9 mouse cellular contexts compared by ENCODE assay signal in the genomic region with DNA sequence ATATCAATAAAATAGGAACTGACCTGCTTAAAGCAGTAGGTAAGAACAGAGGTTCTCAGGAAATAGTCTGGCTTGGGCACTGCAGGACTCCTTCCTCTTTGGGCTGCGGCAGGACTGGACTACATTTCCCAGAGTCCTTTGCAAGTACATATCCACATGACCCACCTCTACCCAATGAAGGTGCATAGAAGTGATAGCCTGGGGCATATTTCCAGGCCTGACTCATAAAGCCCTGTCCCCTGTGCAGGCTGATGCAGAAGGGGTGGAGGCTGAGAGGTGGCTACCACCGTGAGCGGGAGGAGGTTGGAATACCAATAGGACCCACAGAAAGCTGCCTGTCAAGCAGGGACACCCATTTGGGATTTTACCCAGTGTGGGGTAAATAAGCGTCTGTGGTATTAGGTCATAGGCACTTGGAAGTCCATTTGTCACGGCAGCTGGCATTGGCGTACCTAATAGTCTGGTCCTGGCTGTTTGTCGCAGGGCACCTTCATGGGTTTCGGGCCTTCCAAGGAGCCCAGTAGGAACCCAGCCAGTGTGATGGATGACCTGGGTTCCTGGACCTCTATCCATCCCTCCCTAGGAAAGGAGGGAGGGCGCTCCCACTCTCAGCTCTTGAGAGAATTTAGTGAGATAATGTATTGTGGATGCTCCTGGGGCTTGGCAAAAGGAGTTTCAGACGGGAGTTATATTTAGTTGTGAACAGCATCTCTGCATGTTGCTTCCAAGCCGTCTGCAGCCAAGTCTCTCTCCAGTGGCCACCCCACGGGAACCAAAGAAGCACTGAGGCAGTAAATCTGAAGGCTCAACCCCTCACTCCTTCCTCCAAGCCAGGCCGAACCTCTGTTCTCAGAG.
DNase-seq lines count a peak whose midpoint lies in the region; ATAC-seq and TF ChIP-seq lines count a peak whose summit lies in the region.
"Had no signal": no experiment of that assay in that cellular context is flagged by ENCODE, and none has a peak within 500 bp of the region (broad histone marks: within the 10 kb centered on the region; RNA-seq: fewer than 3 reads in every experiment).

No protein-coding gene starts in this region.

- H3K4me3 ChIP-seq in forebrain, embryonic 10.5 days: no peak overlapping the region
- no peak overlapping the region for H3K4me3 ChIP-seq in heart, embryonic 14.5 days (ENCODE audit: control insufficient read depth in 1 of 2, insufficient read depth in 1 of 2, low read depth in 1 of 2, low read length in 2 of 2)
- H3K4me3 ChIP-seq in kidney, embryonic 16.5 days (ENCODE audit: low read length): no peak overlapping the region
- no peak overlapping the region for H3K4me3 ChIP-seq in limb, embryonic 14.5 days (replicated peaks; ENCODE audit: low read length)
- peak overlapping the region; percentile 13; the same call in 1 of the 2 replicates for H3K4me3 ChIP-seq in midbrain, postnatal 0 days (ENCODE audit: low read depth, low read length)
- H3K4me3 ChIP-seq: megakaryocyte, embryonic 14.5 days had no signal

- H3K36me3 ChIP-seq in forebrain, embryonic 10.5 days (replicated peaks): no peaks in the 10 kb centered on the region
- H3K36me3 ChIP-seq in heart, embryonic 14.5 days (ENCODE audit: control insufficient read depth, insufficient read depth, low read length): no peaks in the 10 kb centered on the region
- H3K36me3 ChIP-seq in kidney, embryonic 16.5 days (ENCODE audit: insufficient read depth, low read length): no peaks in the 10 kb centered on the region
- H3K36me3 ChIP-seq in limb, embryonic 14.5 days (ENCODE audit: control insufficient read depth, insufficient read depth, low read length): no peaks in the 10 kb centered on the region
- H3K36me3 ChIP-seq in midbrain, postnatal 0 days (ENCODE audit: insufficient read depth, low read length): no peaks in the 10 kb centered on the region

- peaks cover 12% of the 10 kb centered on the region; the same call in 1 of the 2 replicates for H3K4me1 ChIP-seq in forebrain, embryonic 10.5 days
- H3K4me1 ChIP-seq in heart, embryonic 14.5 days (ENCODE audit: control insufficient read depth in 2 of 2, insufficient read depth in 2 of 2, low read length in 2 of 2): no peaks in the 10 kb centered on the region; a peak in 1 of 4 replicates
- H3K4me1 ChIP-seq in kidney, embryonic 16.5 days (ENCODE audit: insufficient read depth, low read length): no peaks in the 10 kb centered on the region
- H3K4me1 ChIP-seq in limb, embryonic 14.5 days (ENCODE audit: control insufficient read depth, insufficient read depth, low read length): peaks cover 6% of the 10 kb centered on the region
- 0 out of 2 replicates have a peak, but pooled peaks cover 4% of the 10 kb centered on the region for H3K4me1 ChIP-seq in midbrain, postnatal 0 days (ENCODE audit: insufficient read depth, low read length)

- no peaks in the 10 kb centered on the region for H3K27me3 ChIP-seq in forebrain, embryonic 10.5 days (ENCODE audit: poor library complexity, severe bottlenecking)
- no peaks in the 10 kb centered on the region for H3K27me3 ChIP-seq in heart, embryonic 14.5 days (ENCODE audit: control insufficient read depth, insufficient read depth, low read length)
- no peaks in the 10 kb centered on the region for H3K27me3 ChIP-seq in kidney, embryonic 16.5 days (ENCODE audit: insufficient read depth, low read length)
- no peaks in the 10 kb centered on the region for H3K27me3 ChIP-seq in limb, embryonic 14.5 days (ENCODE audit: control insufficient read depth, insufficient read depth, low read length)
- H3K27me3 ChIP-seq in midbrain, postnatal 0 days (ENCODE audit: insufficient read depth, low read length): no peaks in the 10 kb centered on the region; the same call in 1 of the 2 replicates

- TF ChIP-seq CTCF in midbrain, postnatal 0 days (IDR thresholded peaks at IDR 0.05): no peak

- H3K9me3 ChIP-seq in forebrain, embryonic 10.5 days: no peaks in the 10 kb centered on the region
- H3K9me3 ChIP-seq in heart, embryonic 14.5 days (ENCODE audit: control insufficient read depth, low read length): no peaks in the 10 kb centered on the region
- H3K9me3 ChIP-seq in kidney, embryonic 16.5 days (ENCODE audit: low read length): 0 out of 2 replicates have a peak, but pooled peaks cover 2% of the 10 kb centered on the region
- no peaks in the 10 kb centered on the region for H3K9me3 ChIP-seq in limb, embryonic 14.5 days (ENCODE audit: control insufficient read depth, low read length)
- H3K9me3 ChIP-seq in midbrain, postnatal 0 days (ENCODE audit: low read length): no peaks in the 10 kb centered on the region

- H3K27ac ChIP-seq in forebrain, embryonic 10.5 days: no peak overlapping the region
- no peak overlapping the region for H3K27ac ChIP-seq in heart, embryonic 14.5 days (replicated peaks in 1 of 2; ENCODE audit: control insufficient read depth in 1 of 2, insufficient read depth in 1 of 2, low read depth in 2 of 2, low read length in 2 of 2)
- no peak overlapping the region for H3K27ac ChIP-seq in kidney, embryonic 16.5 days (ENCODE audit: low read length)
- peak overlapping the region; percentile 28; the same call in 1 of the 2 replicates for H3K27ac ChIP-seq in limb, embryonic 14.5 days (replicated peaks; ENCODE audit: low read depth, low read length)
- no peak overlapping the region for H3K27ac ChIP-seq in midbrain, postnatal 0 days (ENCODE audit: low read depth, low read length)

- DNase-seq in ES-CJ7 (ENCODE audit: low read depth, low spot score): peak; percentile 94
- peak; percentile 53 for DNase-seq in c-Kit-negative CD71-positive TER-119-positive erythroid progenitor cells, embryonic 14.5 days (ENCODE audit: low read depth, low spot score)
- DNase-seq in forebrain, embryonic 10.5 days (ENCODE audit: extremely low spot score, low spot score): peak; percentile 53
- DNase-seq in limb, embryonic 14.5 days (ENCODE audit: low spot score): peak; percentile 92
- DNase-seq in midbrain, postnatal 0 days (ENCODE audit: low spot score): peak; percentile 93
- DNase-seq in thymus, postnatal 0 days (ENCODE audit: low spot score): peak; percentile 61

- ATAC-seq in heart, embryonic 14.5 days (ENCODE audit: insufficient number of reproducible peaks, insufficient read depth, low FRiP score, low read depth): peak; percentile 88
- peak; percentile 93 for ATAC-seq in kidney, embryonic 16.5 days (ENCODE audit: low FRiP score, low TSS enrichment)
- peak; percentile 98 for ATAC-seq in limb, embryonic 14.5 days (ENCODE audit: low FRiP score, low read depth)
- ATAC-seq in midbrain, postnatal 0 days (ENCODE audit: low FRiP score): peak; percentile 94

- no peak overlapping the region for H3K4me2 ChIP-seq in heart, embryonic 14.5 days (ENCODE audit: low read length)
- H3K4me2 ChIP-seq in kidney, embryonic 16.5 days (replicated peaks; ENCODE audit: low read depth, low read length): no peak overlapping the region
- no peak overlapping the region; the same call in 1 of the 2 replicates for H3K4me2 ChIP-seq in limb, embryonic 14.5 days (replicated peaks; ENCODE audit: low read depth, low read length, severe bottlenecking)
- peak overlapping the region; percentile 44; the same call in 1 of the 2 replicates for H3K4me2 ChIP-seq in midbrain, postnatal 0 days (ENCODE audit: low read depth, low read length, poor library complexity, severe bottlenecking)

- TF ChIP-seq POLR2A in limb, embryonic 14.5 days (IDR thresholded peaks at IDR 0.05; ENCODE audit: borderline replicate concordance, extremely low read depth, insufficient read depth, insufficient read length): no peak

- no peak overlapping the region for H3K9ac ChIP-seq in heart, embryonic 14.5 days (ENCODE audit: low read length)
- no peak overlapping the region for H3K9ac ChIP-seq in kidney, embryonic 16.5 days (replicated peaks; ENCODE audit: low read length)
- no peak overlapping the region for H3K9ac ChIP-seq in limb, embryonic 14.5 days (ENCODE audit: low read depth, low read length, severe bottlenecking)
- H3K9ac ChIP-seq in midbrain, postnatal 0 days (replicated peaks; ENCODE audit: low read length, poor library complexity, severe bottlenecking): no peak overlapping the region

- WGBS in forebrain, embryonic 10.5 days: 64% methylated on average over 13 of the region's 13 CpGs
- 55% methylated on average over 13 of the region's 13 CpGs for WGBS in heart, embryonic 14.5 days
- WGBS in kidney, embryonic 16.5 days: 68% methylated on average over 13 of the region's 13 CpGs
- WGBS in limb, embryonic 14.5 days: 56% methylated on average over 13 of the region's 13 CpGs
- WGBS in midbrain, postnatal 0 days: 49% methylated on average over 13 of the region's 13 CpGs
